Mouse (Mus musculus) stomach, postnatal 0 days (tissue): Measurements from ENCODE around the gene Mrpl44. TPM values are rescaled to one million over a fixed set of nuclear protein-coding genes. Genes with fewer than 3 reads are reported as not detected.

Source experiments
- ATAC-seq: fragments of 200-750 bp; cut with Nextera tagmentation; 2 replicates; pipeline ENCODE4 v1.8.0; 2017; ENCODE audit not compliant: low FRiP score, low TSS enrichment
- DNase-seq: peaks from one replicate; pipeline ENCODE4 v3.0.0-alpha.2; 2016; ENCODE audit warnings: low spot score
- H3K27ac ChIP-seq: fragments of 300-500 bp; sonication (generic); replicated peaks from 2 replicates; pipeline ENCODE4 v1.5.1; 2014; ENCODE audit warnings: mild to moderate bottlenecking, control low read depth
- H3K27me3 ChIP-seq: fragments of 300-500 bp; sonication (generic); 2 replicates; pipeline ENCODE4 v1.6.1; 2014; ENCODE audit warnings: low read length; ENCODE audit not compliant: control insufficient read depth, insufficient read depth
- H3K36me3 ChIP-seq: fragments of 300-500 bp; sonication (generic); 2 replicates; pipeline ENCODE4 v1.6.1; 2014; ENCODE audit warnings: low read length, mixed read lengths; ENCODE audit not compliant: control insufficient read depth, insufficient read depth
- H3K4me1 ChIP-seq: fragments of 300-500 bp; sonication (generic); replicated peaks from 2 replicates; pipeline ENCODE4 v1.6.1; 2014; ENCODE audit warnings: antibody characterized with exemption; ENCODE audit not compliant: control insufficient read depth, insufficient read depth
- H3K4me2 ChIP-seq: fragments of 300-500 bp; sonication (generic); replicated peaks from 2 replicates; pipeline ENCODE4 v1.6.1; 2014; ENCODE audit warnings: low read depth, mild to moderate bottlenecking, control low read depth, moderate library complexity
- H3K4me3 ChIP-seq: fragments of 300-500 bp; sonication (generic); 2 replicates; pipeline ENCODE4 v1.5.1; 2014; ENCODE audit warnings: low read depth, low read length, control low read depth
- H3K9ac ChIP-seq: fragments of 300-500 bp; sonication (generic); 2 replicates; pipeline ENCODE4 v1.6.1; 2014; ENCODE audit warnings: mild to moderate bottlenecking, low read length, control low read depth, mixed read lengths
- H3K9me3 ChIP-seq: fragments of 300-500 bp; sonication (generic); 2 replicates; pipeline ENCODE4 v1.6.1; 2016; ENCODE audit warnings: low read length; ENCODE audit not compliant: control insufficient read depth
- CTCF ChIP-seq: IDR thresholded peaks from 2 replicates; pipeline ENCODE4 v1.5.1; 2016; ENCODE audit warnings: antibody characterized with exemption, low read depth, mild to moderate bottlenecking, moderate library complexity
- EP300 ChIP-seq: optimal IDR thresholded peaks from 2 replicates; pipeline ENCODE3; 2016; ENCODE audit warnings: antibody characterized with exemption
- whole genome bisulfite sequencing: fragments of 180-500 bp; shearing (Covaris S2); extraction: QIAGEN DNeasy Blood & Tissue Kit; methylation state at CpG from one replicate; pipeline ENCODE4 v1.1.7; 2014; 5-methylcytosine and 5-hydroxymethylcytosine counted together
- polyA plus RNA-seq: library from polyadenylated mRNA; unstranded; fragments of >200 nt; fragmentation: Nextera tagmentation; extraction: Ambion mirVana; gene quantifications from 2 replicates; pipeline ENCODE4 v1.2.1, GENCODE M21; 2015

The Mrpl44 gene
- polyA plus RNA-seq, result 36.4 and 37.7 TPM in 2 replicates

- peak within 1 kb of the TSS; percentile 89 for H3K9ac ChIP-seq
- ATAC-seq (peak; percentile 100), DNase-seq (peak; percentile 97)
- no peaks in the 10 kb centered on the region for H3K4me1 ChIP-seq
- peak within 1 kb of the TSS; percentile 68 for H3K4me2 ChIP-seq
- H3K4me3 ChIP-seq, result peak within 1 kb of the TSS; percentile 75
- no peaks in the 10 kb centered on the region for H3K9me3 ChIP-seq
- WGBS, result under 1% methylated on average over 38 of the region's 38 CpGs
- TF ChIP-seq EP300 (no peak), CTCF (peak; percentile 49)
- H3K27me3 ChIP-seq, result no peaks in the 10 kb centered on the region
- peak within 1 kb of the TSS; percentile 85 for H3K27ac ChIP-seq
- no peaks in the 10 kb centered on the region; the same call in none of the 2 replicates for H3K36me3 ChIP-seq
Observed at GRCm38 (mm10) chr1:79775927-79776458, at the start of gene Mrpl44, which contains the start of gene Wdfy1. TSS of gene Mrpl44 (plus strand) at chr1:79776018. TSS of gene Wdfy1 (minus strand) at chr1:79776143.

- TF ChIP-seq CTCF (peak; percentile 32), EP300 (no peak)
- Histone ChIP-seq H3K4me3 (no peak overlapping the region), H3K4me1 (no peaks in the 10 kb centered on the region), H3K27me3 (no peaks in the 10 kb centered on the region), H3K9ac (no peak overlapping the region), H3K4me2 (no peak overlapping the region), H3K9me3 (no peaks in the 10 kb centered on the region), H3K27ac (no peak overlapping the region), H3K36me3 (no peaks in the 10 kb centered on the region)
- ATAC-seq (no peak), DNase-seq (no peak)
- 70% methylated on average over 5 of the region's 5 CpGs for WGBS
Observed at GRCm38 (mm10) chr1:79734794-79735193, 41.0 kb upstream of the Mrpl44 start.

GRCm38 (mm10) chr1:79736408-79736807, 39.4 kb upstream of the Mrpl44 start:
- no peak overlapping the region for H3K4me2 ChIP-seq
- no peaks in the 10 kb centered on the region for H3K9me3 ChIP-seq
- no peaks in the 10 kb centered on the region for H3K36me3 ChIP-seq
- ATAC-seq (0 out of 2 replicates have a peak, but pooled peaks have one; percentile 47), DNase-seq (no peak)
- 69% methylated on average over 3 of the region's 3 CpGs for WGBS
- H3K4me3 ChIP-seq, result no peak overlapping the region
- no peak overlapping the region for H3K9ac ChIP-seq
- H3K27ac ChIP-seq, result no peak overlapping the region
- H3K4me1 ChIP-seq, result no peaks in the 10 kb centered on the region
- TF ChIP-seq CTCF (no peak), EP300 (no peak)
- H3K27me3 ChIP-seq, result no peaks in the 10 kb centered on the region

GRCm38 (mm10) chr1:79739726-79740125, 36.1 kb upstream of the Mrpl44 start:
- no peak overlapping the region for H3K9ac ChIP-seq
- H3K27me3 ChIP-seq, result no peaks in the 10 kb centered on the region
- 92% methylated on average over 2 of the region's 2 CpGs for WGBS
- TF ChIP-seq CTCF (no peak), EP300 (no peak)
- ATAC-seq, result no peak
- no peak overlapping the region for H3K4me2 ChIP-seq
- H3K27ac ChIP-seq, result no peak overlapping the region
- DNase-seq, result no peak
- H3K4me1 ChIP-seq, result no peaks in the 10 kb centered on the region
- H3K4me3 ChIP-seq, result no peak overlapping the region
- no peaks in the 10 kb centered on the region for H3K36me3 ChIP-seq
- H3K9me3 ChIP-seq, result no peaks in the 10 kb centered on the region

- WGBS, result 70% methylated on average over 4 of the region's 4 CpGs
- Histone ChIP-seq H3K27ac (no peak overlapping the region), H3K9ac (no peak overlapping the region), H3K9me3 (no peaks in the 10 kb centered on the region), H3K4me3 (no peak overlapping the region), H3K4me1 (no peaks in the 10 kb centered on the region), H3K36me3 (no peaks in the 10 kb centered on the region), H3K4me2 (no peak overlapping the region), H3K27me3 (no peaks in the 10 kb centered on the region)
- ATAC-seq (0 out of 2 replicates have a peak, but pooled peaks have one; percentile 13), DNase-seq (no peak)
- TF ChIP-seq EP300 (no peak), CTCF (no peak)
Observed at GRCm38 (mm10) chr1:79741002-79741401, 34.8 kb upstream of the Mrpl44 start.

GRCm38 (mm10) chr1:79742949-79743348, 32.9 kb upstream of the Mrpl44 start:
- ATAC-seq, result no peak
- no peaks in the 10 kb centered on the region for H3K27me3 ChIP-seq
- no peaks in the 10 kb centered on the region for H3K9me3 ChIP-seq
- H3K4me2 ChIP-seq, result no peak overlapping the region
- H3K9ac ChIP-seq, result no peak overlapping the region
- no peaks in the 10 kb centered on the region for H3K36me3 ChIP-seq
- H3K27ac ChIP-seq, result no peak overlapping the region
- no peak for DNase-seq
- TF ChIP-seq CTCF, result no peak
- TF ChIP-seq EP300, result no peak
- no peak overlapping the region for H3K4me3 ChIP-seq
- H3K4me1 ChIP-seq, result no peaks in the 10 kb centered on the region
- 84% methylated on average over 7 of the region's 7 CpGs for WGBS
